Comparison of ENCODE assay signal across 19 mouse cellular contexts in genomic region chr12:100287565-100287964, GRCm38 (mm10).
DNase-seq lines count a peak whose midpoint lies in the region; TF ChIP-seq lines count a peak whose summit lies in the region.
"Had no signal": no experiment of that assay in that cellular context is flagged by ENCODE, and none has a peak within 500 bp of the region (broad histone marks: within the 10 kb centered on the region; RNA-seq: fewer than 3 reads in every experiment).

No protein-coding gene starts in this region.

- DNase-seq in heart, adult 2 months = no peak
- no peak for DNase-seq in heart, postnatal 36 days
- peak; percentile 30 for DNase-seq in lung, postnatal 10 days
- no peak for DNase-seq in lung, postnatal 4 days
- DNase-seq in brain, adult 2 months (ENCODE audit: low read depth, low spot score) = peak; percentile 49
- DNase-seq in layer of hippocampus, adult 9-10 months (ENCODE audit: low spot score) = no peak
- DNase-seq in frontal cortex, postnatal 10 days (ENCODE audit: low spot score in 2 of 2) = no peak
- DNase-seq: adrenal gland, postnatal 14 days; cerebellum, adult 18-20 months; cerebellum, adult 9-10 months; cerebellum, postnatal 14 days; gastrocnemius, postnatal 25 days; heart, postnatal 14 days had no signal

- intact Hi-C loops in heart, adult 2 months (cut with DNase I) = loop anchor here (2.0 kb wide), 1 partner anchor 17 kb away; no protein-coding TSS in a partner anchor
- intact Hi-C loops in heart, postnatal 36 days (cut with DNase I) = no loop called here

- no peak for TF ChIP-seq EP300 in heart, adult 2 months (IDR thresholded peaks at IDR 0.05; ENCODE audit: insufficient read depth, low read depth, low read length)

- H3K9ac ChIP-seq in heart, adult 2 months (ENCODE audit: low read depth, low read length) = no peak overlapping the region
- H3K9ac ChIP-seq: forebrain, embryonic 13.5 days; heart, embryonic 13.5 days; hindbrain, embryonic 12.5 days; hindbrain, embryonic 15.5 days had no signal

- H3K27me3 ChIP-seq in heart, adult 2 months (ENCODE audit: control insufficient read depth, insufficient read depth, low read length) = no peaks in the 10 kb centered on the region
- H3K27me3 ChIP-seq in small intestine, adult 2 months (ENCODE audit: control insufficient read depth, insufficient read depth, low read length) = no peaks in the 10 kb centered on the region
- H3K27me3 ChIP-seq: forebrain, embryonic 13.5 days; heart, embryonic 13.5 days; hindbrain, embryonic 12.5 days; hindbrain, embryonic 15.5 days had no signal

- no peak for TF ChIP-seq CTCF in heart, adult 2 months (IDR thresholded peaks at IDR 0.05)
- TF ChIP-seq CTCF in small intestine, adult 2 months (IDR thresholded peaks at IDR 0.05; ENCODE audit: extremely low read depth, insufficient read length, insufficient replicate concordance, low read depth, low read length) = no peak

- no peaks in the 10 kb centered on the region for H3K79me2 ChIP-seq in heart, adult 2 months (replicated peaks; ENCODE audit: control insufficient read depth, insufficient read depth, low read length)

- H3K27ac ChIP-seq in heart, adult 2 months = peak overlapping the region; percentile 59
- H3K27ac ChIP-seq in small intestine, adult 2 months (ENCODE audit: insufficient read depth, low read depth, low read length) = peak overlapping the region; percentile 68
- H3K27ac ChIP-seq: forebrain, embryonic 10.5 days; forebrain, embryonic 13.5 days; heart, embryonic 13.5 days; hindbrain, embryonic 12.5 days; hindbrain, embryonic 15.5 days had no signal

- no peaks in the 10 kb centered on the region for H3K36me3 ChIP-seq in heart, adult 2 months (ENCODE audit: control insufficient read depth, insufficient read depth, low read length)
- H3K36me3 ChIP-seq in small intestine, adult 2 months (ENCODE audit: control insufficient read depth, insufficient read depth, low read length) = no peaks in the 10 kb centered on the region
- H3K36me3 ChIP-seq: forebrain, embryonic 10.5 days; heart, embryonic 13.5 days; hindbrain, embryonic 12.5 days; hindbrain, embryonic 15.5 days had no signal

- H3K4me1 ChIP-seq in heart, adult 2 months (ENCODE audit: control insufficient read depth, insufficient read depth, low read length) = peaks cover 23% of the 10 kb centered on the region
- peaks cover 71% of the 10 kb centered on the region for H3K4me1 ChIP-seq in small intestine, adult 2 months (ENCODE audit: control insufficient read depth, insufficient read depth, insufficient read length, low read length)

- 71% methylated on average over 2 of the region's 2 CpGs for WGBS in heart, adult 2 months
- WGBS in small intestine, adult 2 months = 81% methylated on average over 2 of the region's 2 CpGs

- no peak for TF ChIP-seq POLR2A in heart, adult 2 months (IDR thresholded peaks at IDR 0.05; ENCODE audit: insufficient read depth, low read depth, low read length)
- no peak for TF ChIP-seq POLR2A in small intestine, adult 2 months (IDR thresholded peaks at IDR 0.05; ENCODE audit: low read depth, low read length)

- H3K4me3 ChIP-seq in heart, adult 2 months = no peak overlapping the region
- no peak overlapping the region for H3K4me3 ChIP-seq in small intestine, adult 2 months (ENCODE audit: low read depth, low read length)
- H3K4me3 ChIP-seq: forebrain, embryonic 10.5 days; forebrain, embryonic 13.5 days; heart, embryonic 13.5 days; hindbrain, embryonic 12.5 days; hindbrain, embryonic 15.5 days had no signal

Comparison
In these comparisons a context has a peak if more than half of its experiments do, and no peak if none do; other contexts are left out.
1. DNase-seq: peak in lung, postnatal 10 days (single experiment) and brain, adult 2 months (single experiment); none in heart, adult 2 months (0 of 2), heart, postnatal 36 days (0 of 2), lung, postnatal 4 days (0 of 2), layer of hippocampus, adult 9-10 months (single experiment) and frontal cortex, postnatal 10 days (0 of 2).